Mouse (Mus musculus): ENCODE data around the gene 4930415L06Rik. TPM values are rescaled to one million over a fixed set of nuclear protein-coding genes. Genes with fewer than 3 reads are reported as not detected.

The 4930415L06Rik gene
- total RNA-seq (2023; ENCODE audit: inconsistent age), result not detected in 4 replicates

DNA sequence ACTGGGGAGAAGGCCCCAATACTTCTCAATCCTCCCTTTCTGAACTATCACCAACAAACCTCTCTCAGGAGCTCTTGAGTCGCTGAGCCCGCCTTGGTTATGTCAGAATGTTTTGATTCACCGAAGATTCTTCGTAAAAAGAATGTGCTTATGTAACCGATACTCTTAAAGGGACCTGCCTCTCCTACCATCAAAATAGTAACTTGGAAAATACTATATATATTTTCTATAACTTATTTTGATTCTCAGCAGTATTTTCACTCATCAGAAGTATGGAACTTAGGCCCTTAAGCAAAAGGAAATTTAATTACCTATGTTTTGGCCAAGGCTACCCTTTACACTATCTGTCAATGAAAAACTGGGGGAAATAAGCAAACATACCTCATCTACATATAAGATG, at the start of gene 4930415L06Rik:
Gene 4930415L06Rik, minus strand, starts transcription at position 101 of the 400 bp plus-strand sequence.

Other genes with a start within 250 kb of the 4930415L06Rik start
- not detected in 4 replicates for gene 4932429P05Rik, start 180.6 kb downstream of the 4930415L06Rik start, total RNA-seq (2023; ENCODE audit: inconsistent age)